Mouse (Mus musculus) hindbrain, embryonic 11.5 days (tissue): Measurements from ENCODE around the gene Pdxp. TPM values are rescaled to one million over a fixed set of nuclear protein-coding genes. Genes with fewer than 3 reads are reported as not detected.

Experiments used
- ATAC-seq: fragments of 200-750 bp; cut with Nextera tagmentation; 2 replicates; pipeline ENCODE4 v1.8.0; 2017; ENCODE audit warnings: mild to moderate bottlenecking, moderate TSS enrichment, moderate library complexity; ENCODE audit not compliant: low FRiP score
- DNase-seq: peaks from one replicate; pipeline ENCODE4 v3.0.0-alpha.2; 2015; ENCODE audit warnings: low spot score
- H3K27ac ChIP-seq: fragments of 300-500 bp; sonication (generic); 2 replicates; pipeline ENCODE4 v1.5.1; 2014; ENCODE audit warnings: mild to moderate bottlenecking, low read depth, low read length
- H3K27me3 ChIP-seq: fragments of 300-500 bp; sonication (generic); 2 replicates; pipeline ENCODE4 v1.6.1; 2014; ENCODE audit warnings: mild to moderate bottlenecking, low read length, moderate library complexity, mixed read lengths; ENCODE audit not compliant: control insufficient read depth, insufficient read depth
- H3K36me3 ChIP-seq: fragments of 300-500 bp; sonication (generic); 2 replicates; pipeline ENCODE4 v1.6.1; 2014; ENCODE audit warnings: mild to moderate bottlenecking, low read length, moderate library complexity, mixed read lengths; ENCODE audit not compliant: control insufficient read depth, insufficient read depth
- H3K4me1 ChIP-seq: fragments of 300-500 bp; sonication (generic); replicated peaks from 2 replicates; pipeline ENCODE4 v1.6.1; 2014; ENCODE audit warnings: low read length, mixed read lengths; ENCODE audit not compliant: control insufficient read depth, insufficient read depth
- H3K4me2 ChIP-seq: fragments of 300-500 bp; sonication (generic); replicated peaks from 2 replicates; pipeline ENCODE4 v1.6.1; 2014; ENCODE audit warnings: mild to moderate bottlenecking, low read depth, low read length
- H3K4me3 ChIP-seq: fragments of 300-500 bp; sonication (generic); 2 replicates; pipeline ENCODE4 v1.5.1; 2014; ENCODE audit warnings: low read depth, low read length
- H3K9ac ChIP-seq: fragments of 300-500 bp; sonication (generic); 2 replicates; pipeline ENCODE4 v1.6.1; 2014; ENCODE audit warnings: low read depth, low read length
- H3K9me3 ChIP-seq: fragments of 300-500 bp; sonication (generic); 2 replicates; pipeline ENCODE4 v1.6.1; 2016; ENCODE audit warnings: low read length; ENCODE audit not compliant: control insufficient read depth
- WGBS: fragments of 180-500 bp; shearing (Covaris S2); extraction: QIAGEN DNeasy Blood & Tissue Kit; methylation state at CpG from one replicate; pipeline ENCODE4 v1.1.7; 2014; 5-methylcytosine and 5-hydroxymethylcytosine counted together
- polyA plus RNA-seq: library from polyadenylated mRNA; unstranded; fragments of >200 nt; fragmentation: Nextera tagmentation; extraction: Ambion mirVana; gene quantifications from 2 replicates; pipeline ENCODE4 v1.2.1, GENCODE M21; 2014

Pdxp gene
- polyA plus RNA-seq, 1 experiment from 2014 or later, result 35.2 TPM

- Histone ChIP-seq H3K9me3 (no peaks in the 10 kb centered on the region), H3K27me3 (0 out of 2 replicates have a peak, but pooled peaks cover under 1% of the 10 kb centered on the region), H3K36me3 (peaks cover 5% of the 10 kb centered on the region; the same call in 1 of the 2 replicates), H3K4me2 (no peak overlapping the region), H3K4me1 (peaks cover 2% of the 10 kb centered on the region; the same call in 1 of the 2 replicates), H3K27ac (no peak overlapping the region), H3K9ac (no peak overlapping the region), H3K4me3 (no peak overlapping the region)
- 83% methylated on average over 13 of the region's 13 CpGs for WGBS
- no peak for DNase-seq
- ATAC-seq, result no peak
Observed at GRCm38 (mm10) chr15:78894726-78895125, 19.0 kb upstream of the Pdxp start.

- DNase-seq (no peak), ATAC-seq (no peak)
- peaks cover 5% of the 10 kb centered on the region; the same call in 1 of the 2 replicates for H3K36me3 ChIP-seq
- WGBS, result 88% methylated on average over 2 of the region's 2 CpGs
- H3K9me3 ChIP-seq, result no peaks in the 10 kb centered on the region
- peaks cover 3% of the 10 kb centered on the region; the same call in 1 of the 2 replicates for H3K4me1 ChIP-seq
- H3K27ac ChIP-seq, result no peak overlapping the region
- peaks cover 8% of the 10 kb centered on the region for H3K27me3 ChIP-seq
- no peak overlapping the region for H3K4me2 ChIP-seq
- H3K4me3 ChIP-seq, result no peak overlapping the region
- H3K9ac ChIP-seq, result no peak overlapping the region
Observed at GRCm38 (mm10) chr15:78895741-78896140, 18.0 kb upstream of the Pdxp start.

DNA sequence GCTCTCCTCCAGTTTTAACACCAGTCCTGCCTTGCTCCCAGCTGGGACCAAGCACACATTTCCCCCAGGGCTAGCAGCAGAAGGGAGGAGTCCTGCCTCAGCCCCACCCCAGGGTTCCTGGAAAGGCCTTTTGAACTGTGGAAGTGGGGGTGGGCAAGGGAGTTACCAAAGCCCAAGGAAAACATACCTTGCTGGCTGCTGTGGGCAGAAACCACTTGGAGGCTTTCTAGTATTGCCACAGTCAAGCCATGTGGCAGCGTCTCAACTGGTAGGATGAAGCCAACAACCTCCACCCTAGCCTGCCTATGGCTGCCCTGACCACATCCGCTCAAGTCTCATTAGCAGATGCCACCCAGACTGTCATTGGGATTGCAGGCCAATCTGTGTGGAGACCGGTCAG, 17.6 kb upstream of the Pdxp start:
- Histone ChIP-seq H3K4me3 (no peak overlapping the region), H3K36me3 (peaks cover 5% of the 10 kb centered on the region; the same call in 1 of the 2 replicates), H3K27me3 (peaks cover 8% of the 10 kb centered on the region), H3K4me1 (peaks cover 5% of the 10 kb centered on the region; the same call in 1 of the 2 replicates), H3K4me2 (no peak overlapping the region), H3K27ac (no peak overlapping the region), H3K9me3 (no peaks in the 10 kb centered on the region), H3K9ac (no peak overlapping the region)
- 80% methylated on average over 3 of the region's 3 CpGs for WGBS
- ATAC-seq, result no peak
- DNase-seq, result no peak

GRCm38 (mm10) chr15:78897488-78897887, 16.2 kb upstream of the Pdxp start:
- Histone ChIP-seq H3K9me3 (no peaks in the 10 kb centered on the region), H3K4me2 (no peak overlapping the region), H3K9ac (no peak overlapping the region), H3K4me1 (peaks cover 8% of the 10 kb centered on the region; the same call in 1 of the 2 replicates), H3K27me3 (peaks cover 8% of the 10 kb centered on the region), H3K36me3 (no peaks in the 10 kb centered on the region), H3K27ac (no peak overlapping the region), H3K4me3 (no peak overlapping the region)
- no peak for DNase-seq
- ATAC-seq, result no peak
- 89% methylated on average over 4 of the region's 4 CpGs for WGBS

GRCm38 (mm10) chr15:78898507-78899001, 15.2 kb upstream of the Pdxp start:
- DNase-seq (no peak), ATAC-seq (no peak)
- H3K4me3 ChIP-seq, result no peak overlapping the region
- no peak overlapping the region; the same call in 1 of the 2 replicates for H3K4me2 ChIP-seq
- peaks cover 8% of the 10 kb centered on the region; the same call in 1 of the 2 replicates for H3K4me1 ChIP-seq
- H3K27me3 ChIP-seq, result peaks cover 8% of the 10 kb centered on the region
- no peak overlapping the region for H3K27ac ChIP-seq
- H3K9me3 ChIP-seq, result no peaks in the 10 kb centered on the region
- H3K9ac ChIP-seq, result no peak overlapping the region
- 57% methylated on average over 6 of the region's 6 CpGs for WGBS
- no peaks in the 10 kb centered on the region for H3K36me3 ChIP-seq

DNA sequence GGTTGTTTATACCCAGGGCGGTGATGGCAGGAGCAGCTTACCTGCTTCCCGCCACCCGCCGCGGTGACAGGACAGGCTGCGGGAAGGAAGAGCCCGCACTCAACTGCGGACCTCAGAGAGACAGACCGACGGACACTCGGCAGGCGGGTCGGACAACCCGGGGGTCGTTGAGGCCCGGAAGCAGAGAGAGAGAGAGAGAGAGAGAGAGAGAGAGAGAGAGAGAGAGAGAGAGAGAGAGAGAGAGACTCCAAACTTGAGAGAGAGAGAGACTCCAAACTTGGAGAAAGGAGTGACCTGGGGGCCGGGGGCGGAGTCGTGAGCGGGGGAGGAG, 14.3 kb upstream of the Pdxp start, which contains the start of gene Gm49510:
Gene Gm49510, plus strand, starts transcription at position 259 of the 331 bp plus-strand sequence.
- Histone ChIP-seq H3K27me3 (peaks cover 8% of the 10 kb centered on the region), H3K36me3 (no peaks in the 10 kb centered on the region), H3K4me1 (peaks cover 8% of the 10 kb centered on the region; the same call in 1 of the 2 replicates), H3K4me3 (peak within 1 kb of the TSS; percentile 46), H3K4me2 (peak within 1 kb of the TSS; percentile 97), H3K9ac (peak within 1 kb of the TSS; percentile 61), H3K27ac (no peak within 1 kb of the TSS), H3K9me3 (no peaks in the 10 kb centered on the region)
- peak; percentile 35 for DNase-seq
- 4% methylated on average over 20 of the region's 20 CpGs for WGBS
- no peak for ATAC-seq

- peaks cover 8% of the 10 kb centered on the region; the same call in 1 of the 2 replicates for H3K4me1 ChIP-seq
- no peak within 1 kb of the TSS for H3K27ac ChIP-seq
- H3K4me3 ChIP-seq, result peak within 1 kb of the TSS; percentile 46
- WGBS, result 2% methylated on average over 46 of the region's 47 CpGs
- peak within 1 kb of the TSS; percentile 61 for H3K9ac ChIP-seq
- peak within 1 kb of the TSS; percentile 97 for H3K4me2 ChIP-seq
- DNase-seq (peak; percentile 73), ATAC-seq (no peak)
- H3K36me3 ChIP-seq, result no peaks in the 10 kb centered on the region
- H3K27me3 ChIP-seq, result peaks cover 8% of the 10 kb centered on the region
- no peaks in the 10 kb centered on the region for H3K9me3 ChIP-seq
Observed at GRCm38 (mm10) chr15:78899740-78900584, 13.8 kb upstream of the Pdxp start, which contains the start of gene Sh3bp1. Gene Sh3bp1 (plus strand): TSS chr15:78899768.

GRCm38 (mm10) chr15:78900585-78901421, 12.9 kb upstream of the Pdxp start:
- Histone ChIP-seq H3K9me3 (no peaks in the 10 kb centered on the region), H3K27ac (no peak overlapping the region), H3K4me2 (peak overlapping the region; percentile 97), H3K9ac (peak overlapping the region; percentile 61; the same call in 1 of the 2 replicates), H3K36me3 (no peaks in the 10 kb centered on the region), H3K27me3 (peaks cover 8% of the 10 kb centered on the region), H3K4me1 (peaks cover 8% of the 10 kb centered on the region; the same call in 1 of the 2 replicates), H3K4me3 (peak overlapping the region; percentile 46; the same call in 1 of the 2 replicates)
- ATAC-seq (no peak), DNase-seq (peak; percentile 25)
- 20% methylated on average over 18 of the region's 18 CpGs for WGBS
